Mouse (Mus musculus): ENCODE results near the gene Gnb2.

Gene Gnb2

DNA sequence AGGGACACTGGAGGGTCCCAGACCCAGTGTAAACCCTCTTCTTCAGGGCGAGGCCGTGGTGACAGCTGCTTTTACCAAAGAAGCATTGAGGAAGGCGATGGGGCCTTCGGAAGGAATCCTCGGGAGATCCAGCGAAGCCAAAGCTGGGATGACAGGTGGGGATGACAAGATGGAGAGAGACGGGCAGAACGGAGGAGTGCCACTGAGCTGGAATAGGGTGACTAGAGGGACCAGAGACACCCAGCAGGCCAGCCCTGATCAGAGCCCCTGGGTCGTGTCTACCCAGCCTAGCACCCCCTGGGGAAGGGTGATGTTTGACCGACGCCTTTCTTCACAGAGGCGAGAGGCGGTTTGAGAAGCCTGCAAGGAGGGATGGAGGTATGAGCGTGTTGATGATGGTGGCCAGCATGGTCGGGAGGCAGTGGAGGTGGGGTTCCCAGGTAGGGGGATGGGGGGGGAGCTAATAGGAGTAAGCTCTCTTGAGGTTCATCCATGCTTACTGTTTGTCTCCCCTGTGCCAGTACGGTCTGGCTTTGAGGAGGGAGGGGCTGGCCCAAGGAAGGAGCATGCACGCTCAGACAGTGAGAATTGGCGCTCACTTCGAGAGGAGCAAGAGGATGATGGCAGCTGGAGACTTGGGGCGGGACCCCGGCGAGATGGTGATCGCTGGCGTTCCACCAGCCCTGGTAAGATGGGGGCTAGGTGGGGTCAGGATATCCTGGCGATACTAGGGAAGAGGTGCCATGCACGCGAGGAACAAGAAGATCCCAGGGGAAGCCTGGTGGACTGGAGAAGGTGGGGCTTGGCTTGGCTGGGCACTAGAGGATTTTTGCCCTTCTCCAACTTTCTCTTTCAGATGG lies 13.4 kb downstream of the Gnb2 start:
- DNase-seq (ENCODE audit: low spot score in 2 of 2), result no peak

DNA sequence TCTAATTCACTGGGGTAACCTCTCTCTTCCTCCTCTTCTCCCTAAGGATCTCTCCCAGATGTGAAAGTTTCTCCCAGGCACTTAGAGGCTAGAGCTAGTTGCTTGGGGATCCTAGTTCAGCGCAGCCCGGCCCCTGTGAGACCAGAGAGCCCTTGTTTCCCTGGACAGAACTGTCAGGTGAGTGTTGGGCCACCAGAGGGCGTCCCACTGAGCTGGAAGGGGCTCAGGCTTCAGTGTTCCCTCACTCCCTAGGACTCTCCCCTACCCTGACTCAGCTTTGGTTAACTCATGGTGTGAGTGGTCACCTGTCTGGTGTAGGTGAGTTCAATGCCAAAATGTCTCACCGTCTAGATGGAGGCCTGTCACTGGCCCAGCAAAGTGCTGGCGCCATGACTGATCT lies 14.9 kb downstream of the Gnb2 start, which contains the start of gene Gigyf1:
TSS of gene Gigyf1 (plus strand) at position 113 of the 400 bp plus-strand sequence.
- DNase-seq (ENCODE audit: low spot score in 2 of 2), result no peak

DNA sequence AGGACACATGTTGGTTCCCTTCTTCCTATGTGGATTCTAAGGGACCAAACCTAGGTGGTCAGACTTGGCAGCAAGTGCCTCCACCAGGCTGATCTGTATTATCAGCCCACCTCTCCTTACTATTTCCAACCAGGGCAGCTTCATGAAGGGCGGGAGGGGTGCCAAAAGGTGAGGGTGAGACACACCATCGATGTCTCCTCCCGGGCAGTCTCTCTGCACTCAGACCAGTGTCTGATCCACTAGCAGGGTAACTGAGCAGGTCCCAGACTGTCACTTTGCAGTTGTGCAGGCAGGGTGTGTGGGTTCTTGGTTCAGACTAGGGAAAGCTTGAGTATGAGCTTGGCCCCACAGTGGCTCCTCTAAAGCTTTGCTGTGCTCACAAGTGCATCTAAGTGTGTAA lies 18.5 kb downstream of the Gnb2 start:
- no peak for DNase-seq (ENCODE audit: low spot score in 2 of 2)

DNA sequence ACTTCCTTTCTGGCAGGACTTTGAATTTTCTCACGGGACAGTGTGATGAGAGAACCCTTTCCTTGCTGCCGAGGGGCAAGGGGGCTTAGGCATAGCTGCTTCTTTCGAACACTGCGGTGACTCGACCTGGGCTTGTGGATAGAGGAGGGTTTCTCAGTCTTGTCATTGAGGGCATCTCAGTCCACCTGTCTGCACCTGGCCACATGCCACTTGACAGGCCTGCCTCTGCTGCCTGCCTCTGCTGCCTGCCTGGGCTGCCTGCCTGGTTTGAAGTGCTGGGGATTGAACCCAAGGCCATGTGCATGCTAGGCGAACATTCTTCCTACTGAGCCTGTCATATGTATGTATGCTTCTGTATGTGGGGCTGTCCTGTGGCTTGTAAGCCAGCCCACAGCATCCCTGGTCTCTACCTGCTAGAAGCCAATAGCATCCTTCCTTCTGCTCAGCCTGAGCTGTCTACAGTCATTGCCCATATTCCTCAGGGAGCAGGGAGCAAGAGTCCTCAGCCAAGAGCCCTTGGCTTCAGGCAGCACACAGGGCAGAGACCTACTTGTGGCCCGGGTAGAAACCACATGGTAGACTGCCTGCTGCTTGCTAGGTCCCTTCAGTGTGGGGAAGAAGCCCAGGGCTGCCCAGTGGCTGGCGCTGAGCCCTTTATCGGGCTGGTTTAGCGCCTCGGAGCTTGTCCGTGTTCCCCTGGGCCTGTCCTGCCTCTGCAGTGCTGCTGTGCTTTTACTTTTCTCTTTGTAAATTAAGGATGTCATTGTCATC lies 19.2 kb downstream of the Gnb2 start:
- no peak for DNase-seq (ENCODE audit: low spot score in 2 of 2)

DNA sequence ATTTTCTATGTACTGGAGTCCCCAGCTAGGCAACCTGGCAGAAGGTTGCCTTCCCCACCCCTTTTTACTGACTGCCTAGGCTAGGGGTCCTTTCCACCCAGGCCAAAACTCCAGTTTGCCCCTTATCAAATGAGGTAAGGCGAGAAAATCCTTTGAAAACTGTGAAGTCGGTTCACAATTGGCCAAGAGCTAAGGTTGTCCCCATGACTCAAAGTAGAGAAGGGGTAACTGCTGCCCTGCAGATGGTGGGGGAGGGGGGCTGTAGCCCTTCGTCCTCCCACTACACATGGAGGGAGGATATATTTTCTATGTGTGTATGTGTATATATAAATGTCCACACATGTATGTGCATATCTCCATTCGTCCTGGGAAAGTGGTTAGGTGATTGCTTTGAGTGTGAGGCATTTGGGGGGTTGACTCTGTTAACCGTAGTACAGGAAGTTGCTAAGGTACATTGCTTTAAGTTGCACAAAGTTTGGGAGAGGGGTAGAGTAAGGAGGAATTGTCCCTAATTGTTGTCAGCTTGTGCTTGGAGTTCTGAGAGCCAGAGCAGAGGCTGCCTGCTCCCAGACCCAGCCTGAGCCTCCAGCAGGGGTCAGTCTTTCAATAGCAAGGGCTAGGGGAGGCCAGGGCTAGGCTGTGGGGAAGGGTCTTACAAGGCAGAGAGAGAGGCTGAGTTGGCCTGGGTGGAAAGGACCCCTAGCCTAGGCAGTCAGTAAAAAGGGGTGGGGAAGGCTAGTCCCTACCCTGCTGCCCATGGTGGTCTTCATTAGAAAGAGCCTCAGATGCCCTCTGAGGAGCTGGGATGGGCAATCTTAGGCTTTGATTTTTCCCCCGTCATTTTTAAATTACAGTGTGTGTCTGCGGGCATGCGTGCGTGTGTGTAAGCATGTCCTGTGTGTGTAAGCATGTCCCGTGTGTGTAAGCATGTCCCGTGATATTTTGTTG lies 20.2 kb downstream of the Gnb2 start:
- DNase-seq (ENCODE audit: low spot score in 2 of 2), result no peak

DNA sequence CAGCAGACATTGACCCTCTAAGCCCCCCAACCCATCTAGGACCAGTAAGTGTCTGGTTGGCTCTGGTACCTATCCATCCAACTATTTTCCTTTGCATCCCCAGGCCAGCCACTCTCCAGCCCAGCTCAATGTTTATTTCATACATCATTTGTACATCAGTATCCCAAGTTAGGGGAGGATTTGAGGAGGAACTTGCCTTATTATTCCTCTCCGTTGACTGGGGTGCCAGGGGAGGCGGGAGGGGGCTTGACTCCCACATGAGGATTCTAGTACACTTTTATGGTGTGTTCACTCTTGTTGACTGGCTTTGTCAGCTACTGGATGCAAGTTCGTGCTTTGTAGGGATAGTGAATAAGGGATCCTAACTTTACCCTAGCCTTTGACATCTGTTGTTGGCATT lies 21.6 kb downstream of the Gnb2 start:
- no peak for DNase-seq (ENCODE audit: low spot score in 2 of 2)

DNA sequence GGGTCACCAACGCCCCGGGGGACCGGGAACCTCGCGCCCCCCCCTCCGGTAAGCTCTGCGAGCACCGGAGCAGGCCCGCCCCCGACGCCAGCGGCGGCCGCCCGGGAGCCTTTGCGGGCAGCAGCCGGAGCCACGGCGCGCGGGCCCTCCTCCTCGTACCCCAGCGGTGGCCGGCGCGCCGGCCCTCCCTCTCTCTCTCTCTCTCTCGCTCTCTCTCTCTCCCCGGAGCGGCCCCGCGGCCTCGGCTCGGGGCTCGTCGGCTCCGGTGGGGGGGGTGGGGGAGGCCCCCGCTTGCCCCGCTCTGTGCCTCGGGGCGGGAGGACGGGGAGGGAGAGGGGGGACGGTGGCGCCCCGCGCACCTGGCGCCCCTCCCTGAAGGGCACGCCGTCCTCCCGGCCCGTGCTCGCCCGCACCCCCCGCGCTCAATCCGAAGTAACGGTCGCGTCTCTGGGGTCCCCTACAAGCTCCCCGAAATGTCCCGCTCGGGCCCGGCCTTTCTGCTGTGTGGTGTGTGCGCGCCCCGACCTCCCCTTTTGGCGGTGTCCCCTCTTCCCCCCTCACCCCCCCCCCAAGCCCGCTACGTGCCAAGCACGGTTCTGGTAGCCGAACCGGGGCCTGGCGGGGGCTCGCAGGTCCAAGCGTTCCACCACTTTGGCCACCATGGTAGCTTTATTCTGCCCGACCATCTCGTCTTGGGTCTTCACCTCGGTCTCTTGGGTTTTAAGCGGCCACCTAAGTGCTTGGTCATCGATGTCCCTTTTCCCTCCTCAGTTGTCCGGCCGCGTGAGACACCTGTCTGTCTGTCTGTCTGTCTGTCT lies 22.5 kb downstream of the Gnb2 start:
- DNase-seq (ENCODE audit: low spot score in 2 of 2), result peak in 1 of 2 experiments; percentile 56

DNA sequence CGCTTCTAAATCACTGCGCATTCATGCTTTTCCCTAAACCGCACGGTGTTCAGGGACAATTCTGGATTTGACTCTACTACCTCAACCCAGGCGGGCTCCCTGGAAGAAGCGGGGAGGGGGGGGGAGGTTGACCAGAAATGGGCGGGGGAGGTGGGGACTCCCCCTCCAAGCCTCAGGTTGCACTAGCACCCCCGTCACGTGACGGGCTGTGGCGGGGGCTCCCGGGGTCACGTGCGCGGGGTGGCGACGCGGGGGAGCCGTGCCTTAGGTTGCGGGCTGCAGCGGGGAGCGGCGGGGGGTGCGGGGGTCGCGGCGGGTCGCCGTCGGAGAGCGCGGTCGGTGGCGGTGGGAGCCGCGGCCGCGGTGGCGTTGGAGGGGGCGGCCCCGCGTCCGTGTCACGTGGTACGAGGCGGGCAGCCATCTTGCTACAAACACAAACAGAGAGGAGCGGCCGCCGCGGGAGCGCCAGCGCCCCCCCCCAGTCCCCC lies 23.3 kb downstream of the Gnb2 start:
- peak; percentile 55 to 78 for DNase-seq (ENCODE audit: low spot score in 2 of 2)

DNA sequence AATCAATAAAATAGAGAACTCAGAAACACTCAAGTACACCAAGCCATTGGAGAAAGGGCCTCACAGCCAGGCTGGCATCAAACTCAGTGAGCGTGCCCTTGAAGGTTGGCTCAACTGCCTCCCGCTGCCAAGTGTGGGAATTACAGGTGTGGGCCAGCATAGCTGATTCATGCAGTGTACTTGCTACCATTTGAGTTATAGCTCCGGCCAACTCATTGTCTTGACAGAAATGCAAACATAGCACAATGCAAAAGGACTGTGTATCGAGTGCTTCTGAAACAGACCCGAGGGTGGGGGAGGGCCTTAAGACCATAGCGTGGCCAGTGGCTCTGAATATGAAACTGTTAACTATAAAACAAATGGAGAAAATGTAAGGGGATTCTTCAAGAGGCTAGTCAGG lies 29.3 kb downstream of the Gnb2 start:
- no peak for DNase-seq (ENCODE audit: low spot score in 2 of 2)

DNA sequence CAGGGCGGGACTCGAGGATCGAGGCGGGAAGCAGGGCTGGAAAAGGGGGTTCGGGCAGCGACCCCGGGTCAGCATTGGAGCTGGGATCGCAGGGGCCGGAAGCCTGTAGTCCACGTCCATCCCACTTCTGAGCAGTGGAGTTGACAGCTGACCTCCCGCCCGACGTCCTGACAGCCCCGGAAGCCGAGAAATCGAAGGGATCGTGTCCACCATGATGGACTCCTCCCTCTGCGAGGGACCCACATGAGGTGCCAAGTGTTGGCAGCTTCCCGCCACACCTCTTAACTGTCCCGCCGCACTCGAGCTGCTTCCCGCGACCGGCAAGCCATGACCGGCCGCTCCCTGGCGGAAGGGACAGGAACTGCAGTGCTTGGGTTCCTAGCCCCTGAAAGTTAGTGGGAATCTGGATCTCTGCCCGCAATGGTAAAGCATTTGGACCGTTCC lies 30.6 kb downstream of the Gnb2 start:
- peak in 1 of 2 experiments; percentile 83 for DNase-seq (ENCODE audit: low spot score in 2 of 2)

DNA sequence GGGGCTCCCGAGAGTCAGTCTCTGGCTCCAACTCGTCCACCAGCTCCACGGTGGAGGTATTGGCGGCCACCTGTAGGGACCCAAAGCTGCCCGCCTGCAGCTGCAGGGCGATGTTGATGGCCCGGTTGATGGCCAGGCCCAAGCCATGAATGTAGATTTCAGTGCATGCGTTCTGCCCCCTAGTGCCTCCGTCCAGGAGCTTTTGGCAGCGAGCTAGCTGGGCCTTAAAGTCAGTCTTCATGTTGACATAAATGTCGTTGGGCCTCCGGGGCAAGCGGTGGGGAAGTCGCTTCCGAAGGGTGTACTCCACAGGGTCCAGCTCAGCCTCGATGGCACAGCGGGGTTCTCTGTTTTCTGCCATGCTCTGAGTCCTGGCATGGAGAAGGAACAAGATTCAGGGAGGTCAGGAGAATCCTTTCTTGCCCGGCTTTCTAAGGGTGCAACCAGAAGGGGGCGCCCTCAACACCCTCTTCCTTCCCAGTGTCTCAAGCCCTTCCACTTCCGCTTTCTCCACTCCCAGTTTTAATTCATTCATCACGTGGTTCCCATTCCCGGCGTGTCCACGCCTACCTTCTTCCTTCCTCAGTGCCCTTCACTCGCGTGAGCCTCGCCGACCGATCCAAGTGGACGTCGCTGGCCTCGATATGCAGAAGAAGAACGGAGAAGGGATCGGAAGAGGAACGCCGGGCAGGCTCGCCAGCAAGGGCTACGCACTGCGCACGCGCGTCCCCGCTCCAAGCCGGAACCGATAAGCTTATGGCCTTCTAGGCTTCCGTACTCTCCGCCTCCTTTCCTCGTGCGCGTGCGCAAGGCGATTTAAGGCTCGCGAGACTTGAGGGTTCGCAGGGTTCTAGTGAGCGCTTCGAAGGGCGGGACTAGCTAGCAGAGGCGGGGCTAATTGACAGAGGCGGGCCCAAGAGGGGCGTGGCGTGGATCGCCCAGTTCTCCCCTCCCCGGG lies 31.3 kb downstream of the Gnb2 start, which contains the start of gene Pop7:
TSS of gene Pop7 (minus strand) at position 810 of the 958 bp plus-strand sequence.
- DNase-seq (ENCODE audit: low spot score in 2 of 2), result peak; percentile 99 to 100

DNA sequence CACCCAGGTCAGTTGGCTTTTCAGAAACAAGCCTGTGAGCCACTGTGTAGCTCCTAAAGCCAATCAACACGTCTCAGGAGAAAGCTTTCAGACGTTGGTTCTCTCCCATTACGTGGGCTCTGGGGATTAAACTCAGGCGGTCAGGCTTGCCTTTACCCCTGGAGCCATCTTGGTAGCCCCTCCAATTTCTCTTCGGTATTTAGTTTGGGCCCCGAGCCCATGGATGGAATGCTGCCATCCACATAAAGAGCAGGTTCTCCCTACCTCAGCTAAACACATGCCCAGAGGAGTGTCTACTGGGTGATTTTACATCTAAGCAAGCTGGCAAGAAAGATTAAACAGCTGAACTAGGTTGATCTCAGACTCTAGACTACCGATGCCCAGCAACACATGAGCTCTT lies 33.1 kb downstream of the Gnb2 start:
- no peak for DNase-seq (ENCODE audit: low spot score in 2 of 2)

DNA sequence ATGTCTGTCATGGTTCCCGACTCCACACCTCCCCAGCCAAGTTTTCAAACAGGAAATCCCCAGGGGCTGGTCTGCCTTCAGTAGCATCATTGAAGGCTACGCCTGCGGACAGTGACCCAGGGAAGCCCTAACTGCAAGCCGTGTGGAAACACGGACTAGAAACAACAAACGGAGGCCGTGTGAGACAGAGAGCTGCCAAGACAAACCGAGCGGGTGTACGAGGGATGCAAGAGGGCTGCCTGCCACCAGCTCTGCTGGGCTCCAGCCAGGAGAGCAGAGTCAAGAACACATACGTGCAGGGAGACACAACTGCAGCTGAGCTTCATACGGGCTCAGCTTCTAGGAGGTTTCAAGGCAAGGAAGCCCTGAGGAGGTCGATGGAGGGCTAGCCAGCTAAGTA lies 39.5 kb downstream of the Gnb2 start:
- DNase-seq (ENCODE audit: low spot score in 2 of 2), result no peak

DNA sequence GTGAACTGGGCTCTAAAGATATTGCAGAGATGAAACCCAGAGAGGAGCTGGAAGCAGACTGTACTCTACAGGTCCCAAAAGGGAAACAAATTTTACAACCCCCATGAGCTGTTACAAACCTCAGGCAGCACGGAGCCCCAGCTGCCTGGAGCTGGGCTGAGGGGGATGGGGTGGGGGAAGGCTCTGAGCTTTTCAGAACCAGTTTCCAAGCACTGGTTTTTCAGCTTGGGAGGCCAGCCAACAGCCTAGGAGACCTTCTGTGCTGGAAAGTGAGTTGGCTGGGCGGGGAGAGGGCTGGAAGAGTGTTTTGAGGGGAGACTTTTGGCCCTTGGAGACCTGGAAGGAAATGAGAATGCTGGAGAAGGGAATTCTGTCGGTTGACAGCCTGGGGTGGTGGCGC lies 41.8 kb downstream of the Gnb2 start:
- DNase-seq (ENCODE audit: low spot score in 2 of 2), result peak in 1 of 2 experiments; percentile 26

DNA sequence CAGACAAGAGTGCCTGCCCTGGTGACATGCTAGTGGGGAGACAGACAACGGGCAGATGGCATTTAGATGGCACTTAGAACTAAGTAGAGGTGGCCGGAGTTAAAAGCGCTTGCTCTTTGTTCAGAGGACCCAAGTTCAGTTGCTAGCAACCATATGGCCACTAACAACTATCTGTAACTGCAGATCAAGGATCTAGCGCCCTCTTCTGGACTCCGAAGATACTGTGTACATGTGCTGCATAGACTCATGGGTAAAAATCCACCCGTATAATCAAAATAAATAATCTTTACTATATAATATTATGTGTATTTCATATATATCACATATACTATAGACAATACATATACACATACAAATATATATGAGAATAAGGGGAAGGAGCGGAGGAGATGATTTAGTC lies 45.7 kb downstream of the Gnb2 start:
- DNase-seq (ENCODE audit: low spot score in 2 of 2), result no peak

DNA sequence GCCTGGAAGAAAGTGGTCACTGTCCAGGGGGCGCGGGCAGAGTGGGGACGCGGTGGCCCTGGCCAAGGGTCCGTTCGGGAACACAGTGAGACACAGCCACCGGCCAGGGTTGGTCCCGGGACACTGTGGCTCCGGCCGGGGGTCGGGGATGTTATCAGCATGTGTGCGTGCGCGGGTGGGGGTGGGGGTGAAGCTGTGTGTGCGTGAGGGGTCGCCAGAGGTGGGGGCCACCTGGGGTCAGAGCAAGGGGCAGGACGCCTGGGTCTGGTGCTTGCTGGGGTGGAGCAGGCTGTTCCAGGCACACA lies 47.5 kb downstream of the Gnb2 start:
- no peak for DNase-seq (ENCODE audit: low spot score in 2 of 2)

DNA sequence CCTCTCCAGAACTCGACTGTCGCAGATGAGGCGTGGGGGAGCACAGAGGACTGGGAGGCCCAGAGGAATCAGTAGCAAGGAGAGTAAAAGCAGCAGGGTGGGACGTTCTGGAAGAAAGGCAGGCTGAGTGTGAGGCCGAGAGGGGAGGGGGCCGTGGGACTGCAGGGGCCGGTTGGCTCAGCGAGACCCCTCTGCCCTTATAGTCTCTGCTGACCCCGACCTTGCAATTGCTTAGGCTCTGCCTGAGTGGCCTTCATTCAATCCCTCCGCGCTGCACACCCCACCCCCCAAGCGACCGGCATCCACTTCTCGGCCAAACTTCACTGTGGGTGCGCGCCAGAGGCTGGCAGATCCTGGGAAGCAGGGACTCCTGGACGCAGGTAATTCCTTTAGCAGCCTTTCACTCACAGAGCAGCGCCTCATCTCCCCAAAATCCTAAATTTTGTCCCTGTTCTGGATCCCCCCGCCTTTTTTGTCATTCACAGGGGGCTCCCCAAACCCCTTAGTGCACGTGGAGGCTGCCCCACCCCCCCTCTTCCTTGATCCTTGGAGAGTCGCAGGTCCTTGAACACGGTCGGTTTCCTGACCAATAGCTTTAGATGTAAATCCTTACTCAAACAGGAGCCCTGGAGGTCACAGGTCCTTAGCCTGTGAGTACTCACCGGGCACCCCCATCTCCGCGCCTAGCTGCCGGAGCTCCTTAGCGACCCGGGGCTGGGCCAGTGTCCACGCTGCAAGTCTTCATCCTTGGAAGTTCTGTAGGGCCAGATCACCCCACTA lies 48.0 kb downstream of the Gnb2 start:
- DNase-seq (ENCODE audit: low spot score in 2 of 2), result no peak

DNA sequence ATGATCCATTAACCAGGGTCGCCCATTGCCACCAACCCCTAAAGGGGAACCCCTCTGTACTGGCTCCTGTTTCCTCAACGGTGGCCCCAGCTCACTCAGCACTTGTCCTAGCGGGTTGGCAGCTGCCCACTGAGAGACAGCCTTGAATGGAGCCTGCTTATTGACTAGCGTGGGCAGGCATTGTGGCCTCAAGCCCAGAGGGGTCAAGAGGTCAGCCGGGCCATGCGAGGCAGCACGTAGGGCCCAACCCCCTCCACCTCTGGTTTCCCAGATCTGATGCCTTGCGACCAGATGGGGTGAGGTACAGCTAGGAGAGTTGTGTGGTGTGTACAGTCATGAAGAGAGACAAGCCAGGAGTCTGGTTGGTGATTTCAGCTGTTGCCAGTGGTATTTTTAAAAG lies 51.4 kb downstream of the Gnb2 start:
- peak in 1 of 2 experiments; percentile 17 for DNase-seq (ENCODE audit: low spot score in 2 of 2)

DNA sequence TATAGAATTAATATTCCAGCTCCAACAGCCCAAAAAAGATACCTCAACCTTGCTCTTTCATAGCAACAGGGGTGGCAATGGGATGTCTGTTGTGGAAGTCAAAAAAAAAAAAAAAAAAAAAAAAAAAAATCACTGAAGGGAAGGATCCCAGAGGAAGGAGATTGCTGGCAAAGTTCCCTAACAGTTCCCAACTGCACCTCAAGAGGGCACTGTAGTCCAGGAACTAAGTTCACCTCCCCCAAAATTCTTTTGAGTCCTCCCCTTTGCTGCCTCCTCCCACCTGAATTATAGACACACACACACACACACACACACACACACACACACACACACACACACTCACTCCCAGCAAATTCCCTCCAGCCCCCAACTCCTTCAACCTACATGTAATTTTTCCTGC lies 52.2 kb downstream of the Gnb2 start:
- peak; percentile 41 to 65 for DNase-seq (ENCODE audit: low spot score in 2 of 2)

Measured in frontal cortex, postnatal 10 days (tissue).